Mouse (Mus musculus): Measurements from ENCODE around the gene Prr18. TPM values are rescaled to one million over a fixed set of nuclear protein-coding genes. Genes with fewer than 3 reads are reported as not detected.

Gene Prr18
- polyA plus RNA-seq (2021; fragmentation: Nextera tagmentation) = 10.3 and 11.9 TPM in 2 replicates
- long read RNA-seq, experiment 1, transcript Prr18-201 (2 exons, 3,408 nt) = minor isoform, 5 of 38 reads
- long read RNA-seq, experiment 1, transcript Prr18-202 (2 exons, 3,251 nt) = major isoform, 11 of 38 reads
- long read RNA-seq, experiment 1, partial matches to known transcripts = 0 of 38 reads
- long read RNA-seq, experiment 1, other reads (novel, unspliced or antisense) = 22 of 38 reads
- long read RNA-seq, experiment 2, transcript Prr18-202 (2 exons, 3,251 nt) = major isoform, 195 of 345 reads
- long read RNA-seq, experiment 2, transcript Prr18-201 (2 exons, 3,408 nt) = minor isoform, 55 of 345 reads
- long read RNA-seq, experiment 2, partial matches to known transcripts = 0 of 345 reads
- long read RNA-seq, experiment 2, other reads (novel, unspliced or antisense) = 95 of 345 reads

GRCm38 (mm10) chr17:8337159-8337558 is at the start of gene Prr18:
TSS of gene Prr18 (plus strand) at chr17:8337459.

GRCm38 (mm10) chr17:8310838-8311614 is 26.2 kb upstream of the Prr18 start, which contains the start of gene Sft2d1:
TSS of gene Sft2d1 (plus strand) at chr17:8311102.

DNA sequence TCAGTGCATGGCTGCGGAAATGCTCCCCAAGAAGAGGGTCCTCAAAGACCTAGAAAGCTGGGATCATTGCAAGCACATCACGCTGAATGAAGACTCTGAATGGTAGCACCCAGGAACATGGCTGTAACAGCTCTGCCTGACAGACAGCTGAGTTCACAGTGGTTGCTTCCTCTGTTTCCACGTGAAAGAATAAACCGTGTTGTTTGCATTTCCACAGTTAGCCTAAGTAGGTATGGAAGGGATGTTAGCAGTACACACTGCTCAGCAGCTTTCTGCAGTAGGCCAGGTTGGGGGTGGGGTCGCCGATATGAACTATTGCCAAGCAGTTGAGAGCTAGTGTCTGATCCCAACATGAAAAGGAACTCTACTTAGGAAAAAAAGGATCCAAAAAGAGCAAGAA is 18.4 kb downstream of the Prr18 start, which contains the start of gene T2:
Gene T2 (plus strand): TSS at position 301 of the 400 bp plus-strand sequence.

Other genes with a start within 250 kb of the Prr18 start
- gene Gm49673, start 189.7 kb upstream of the Prr18 start, polyA plus RNA-seq (2021; fragmentation: Nextera tagmentation) = 0.16 and 0.23 TPM in 2 replicates
- 23.4 and 32.0 TPM in 2 replicates for gene Rnaset2a, start 189.4 kb upstream of the Prr18 start, polyA plus RNA-seq (2021; fragmentation: Nextera tagmentation)
- gene Fgfr1op, start 172.0 kb upstream of the Prr18 start, polyA plus RNA-seq (2021; fragmentation: Nextera tagmentation) = 7.5 and 9.4 TPM in 2 replicates
- gene Ccr6, start 101.4 kb upstream of the Prr18 start, polyA plus RNA-seq (2021; fragmentation: Nextera tagmentation) = not detected in 2 replicates
- gene Mpc1, start 54.6 kb upstream of the Prr18 start, polyA plus RNA-seq (2021; fragmentation: Nextera tagmentation) = 640 and 708 TPM in 2 replicates
- gene Sft2d1, start 26.4 kb upstream of the Prr18 start, polyA plus RNA-seq (2021; fragmentation: Nextera tagmentation) = 142 and 144 TPM in 2 replicates
- gene T2, start 18.5 kb downstream of the Prr18 start, polyA plus RNA-seq (2021; fragmentation: Nextera tagmentation) = 0.44 and 0.48 TPM in 2 replicates
- gene T, start 97.0 kb downstream of the Prr18 start, polyA plus RNA-seq (2021; fragmentation: Nextera tagmentation) = not detected in 2 replicates
- 5.3 and 6.7 TPM in 2 replicates for gene Pde10a, start 187.9 kb downstream of the Prr18 start, polyA plus RNA-seq (2021; fragmentation: Nextera tagmentation)
- not detected in 2 replicates for gene Gm17087, start 229.5 kb downstream of the Prr18 start, polyA plus RNA-seq (2021; fragmentation: Nextera tagmentation)

All from layer of hippocampus, adult 6 months (tissue).